In genomic region chr8:105484392-105484791, GRCm38 (mm10) we compare ENCODE assay signal across 8 mouse cellular contexts. TPM values are rescaled to one million over a fixed set of nuclear protein-coding genes. Genes with fewer than 3 reads are reported as not detected.
DNase-seq lines count a peak whose midpoint lies in the region; ATAC-seq and TF ChIP-seq lines count a peak whose summit lies in the region.

No protein-coding gene starts in this region.

- H3K27ac ChIP-seq in testis, adult 2 months (ENCODE audit: control insufficient read depth, insufficient read depth, low read depth, low read length), result no peak overlapping the region
- H3K27ac ChIP-seq in bone marrow, adult 2 months (ENCODE audit: control insufficient read depth, insufficient read depth, low read depth, low read length, poor library complexity), result no peak overlapping the region
- no peak overlapping the region for H3K27ac ChIP-seq in kidney, embryonic 16.5 days (ENCODE audit: low read length)
- peak overlapping the region; percentile 24; the same call in 1 of the 2 replicates for H3K27ac ChIP-seq in stomach, postnatal 0 days (replicated peaks)

- no peak for DNase-seq in testis, postnatal 14 days (ENCODE audit: low spot score)
- DNase-seq in gastrocnemius, postnatal 10 days, result peak; percentile 78
- peak; percentile 72 for DNase-seq in stomach, postnatal 0 days (ENCODE audit: low spot score)
- no peak for DNase-seq in layer of hippocampus, adult 11-12 months (ENCODE audit: low spot score)

- no peaks in the 10 kb centered on the region for H3K9me3 ChIP-seq in kidney, embryonic 16.5 days (ENCODE audit: low read length)
- H3K9me3 ChIP-seq in stomach, postnatal 0 days (ENCODE audit: control insufficient read depth, low read length), result no peaks in the 10 kb centered on the region

- no peak for TF ChIP-seq EP300 in stomach, postnatal 0 days (optimal IDR thresholded peaks at IDR 0.05)

- H3K4me2 ChIP-seq in kidney, embryonic 16.5 days (replicated peaks; ENCODE audit: low read depth, low read length), result no peak overlapping the region
- H3K4me2 ChIP-seq in stomach, postnatal 0 days (replicated peaks; ENCODE audit: low read depth), result no peak overlapping the region

- no peak overlapping the region for H3K9ac ChIP-seq in kidney, embryonic 16.5 days (replicated peaks; ENCODE audit: low read length)
- no peak overlapping the region for H3K9ac ChIP-seq in stomach, postnatal 0 days (ENCODE audit: low read length)

- peak; percentile 47; the same call in 1 of the 2 replicates for TF ChIP-seq CTCF in testis, adult 2 months (IDR thresholded peaks at IDR 0.05; ENCODE audit: control insufficient read depth, insufficient read depth, insufficient replicate concordance, low read depth, low read length)
- peak; percentile 59; the same call in 1 of the 2 replicates for TF ChIP-seq CTCF in bone marrow, adult 2 months (IDR thresholded peaks at IDR 0.05; ENCODE audit: control insufficient read depth, insufficient read depth, low read length)
- TF ChIP-seq CTCF in stomach, postnatal 0 days (IDR thresholded peaks at IDR 0.05; ENCODE audit: low read depth), result peak; percentile 83

- peaks cover 4% of the 10 kb centered on the region for H3K36me3 ChIP-seq in testis, adult 2 months (ENCODE audit: control insufficient read depth, insufficient read depth, low read length)
- H3K36me3 ChIP-seq in kidney, embryonic 16.5 days (ENCODE audit: insufficient read depth, low read length), result peaks cover 12% of the 10 kb centered on the region
- peaks cover 7% of the 10 kb centered on the region; the same call in 1 of the 2 replicates for H3K36me3 ChIP-seq in stomach, postnatal 0 days (ENCODE audit: control insufficient read depth, insufficient read depth, low read length)

- WGBS in bone marrow, adult 2 months, result 84% methylated on average over 2 of the region's 2 CpGs
- 22% methylated on average over 2 of the region's 2 CpGs for WGBS in kidney, embryonic 16.5 days
- 37% methylated on average over 2 of the region's 2 CpGs for WGBS in stomach, postnatal 0 days

- no peak for TF ChIP-seq POLR2A in testis, adult 2 months (IDR thresholded peaks at IDR 0.05; ENCODE audit: control insufficient read depth, low read depth, low read length)
- TF ChIP-seq POLR2A in bone marrow, adult 2 months (IDR thresholded peaks at IDR 0.05; ENCODE audit: borderline replicate concordance, control insufficient read depth, low read depth, low read length), result no peak

- H3K27me3 ChIP-seq in testis, adult 2 months (ENCODE audit: control insufficient read depth, insufficient read depth, low read length), result no peaks in the 10 kb centered on the region
- H3K27me3 ChIP-seq in kidney, embryonic 16.5 days (ENCODE audit: insufficient read depth, low read length), result no peaks in the 10 kb centered on the region
- H3K27me3 ChIP-seq in stomach, postnatal 0 days (ENCODE audit: control insufficient read depth, insufficient read depth, low read length), result no peaks in the 10 kb centered on the region

- no peaks in the 10 kb centered on the region for H3K4me1 ChIP-seq in testis, adult 2 months (ENCODE audit: control insufficient read depth, insufficient read depth, low read length)
- H3K4me1 ChIP-seq in bone marrow, adult 2 months (ENCODE audit: control insufficient read depth, insufficient read depth, low read length), result no peaks in the 10 kb centered on the region
- peaks cover 16% of the 10 kb centered on the region; the same call in 1 of the 2 replicates for H3K4me1 ChIP-seq in kidney, embryonic 16.5 days (ENCODE audit: insufficient read depth, low read length)
- H3K4me1 ChIP-seq in stomach, postnatal 0 days (replicated peaks; ENCODE audit: control insufficient read depth, insufficient read depth), result no peaks in the 10 kb centered on the region

- ATAC-seq in kidney, embryonic 16.5 days (ENCODE audit: low FRiP score, low TSS enrichment), result peak; percentile 80
- ATAC-seq in megakaryocyte, adult 5-6 weeks (ENCODE audit: poor library complexity, severe bottlenecking), result peak; percentile 43; the same call in 1 of the 2 replicates
- peak; percentile 44 for ATAC-seq in stomach, postnatal 0 days (ENCODE audit: low FRiP score, low TSS enrichment)

- no peak overlapping the region for H3K4me3 ChIP-seq in testis, adult 2 months (ENCODE audit: control insufficient read depth, low read depth, low read length)
- H3K4me3 ChIP-seq in bone marrow, adult 2 months (replicated peaks; ENCODE audit: control insufficient read depth, low read depth, low read length), result no peak overlapping the region
- H3K4me3 ChIP-seq in kidney, embryonic 16.5 days (ENCODE audit: low read length), result no peak overlapping the region
- no peak overlapping the region for H3K4me3 ChIP-seq in stomach, postnatal 0 days (ENCODE audit: low read depth, low read length)

RNA-seq across cellular contexts. Expression of gene Zdhhc1, which starts 12.3 kb away (rescaled TPM):
- 45.4 and 50.1 TPM in 2 replicates for polyA plus RNA-seq in testis, adult 2 months (2012; rRNA removed)
- polyA plus RNA-seq in bone marrow, adult 2 months (2011; ENCODE audit: insufficient read depth, insufficient read length, low replicate concordance, missing spikeins), result 7.3 and 10.1 TPM in 2 replicates
- total RNA-seq in gastrocnemius, postnatal 10 days (2021), result 10 to 100 TPM; 10.9 to 15.9 TPM
- polyA plus RNA-seq in kidney, embryonic 16.5 days (2015; fragmentation: Nextera tagmentation; extraction: Ambion mirVana), result 49.6 and 51.1 TPM in 2 replicates
- 0.52 and 1.2 TPM in 2 replicates for total RNA-seq in megakaryocyte, adult 5-6 weeks (2015)
- 0.20 and 0.92 TPM in 2 replicates for total RNA-seq in megakaryocyte, adult 5-6 weeks (2017)
- polyA plus RNA-seq in stomach, postnatal 0 days (2015; fragmentation: Nextera tagmentation; extraction: Ambion mirVana), result 15.6 and 17.2 TPM in 2 replicates

RNA-seq across cellular contexts. Expression of gene Tppp3, which starts 13.1 kb away (rescaled TPM):
- 21.5 and 23.4 TPM in 2 replicates for polyA plus RNA-seq in testis, adult 2 months (2012; rRNA removed)
- polyA plus RNA-seq in bone marrow, adult 2 months (2011; ENCODE audit: insufficient read depth, insufficient read length, low replicate concordance, missing spikeins), result 3.3 and 3.5 TPM in 2 replicates
- 100 to 1,000 TPM; 260 to 285 TPM for total RNA-seq in gastrocnemius, postnatal 10 days (2021)
- 22.2 and 24.8 TPM in 2 replicates for polyA plus RNA-seq in kidney, embryonic 16.5 days (2015; fragmentation: Nextera tagmentation; extraction: Ambion mirVana)
- 2.5 and 2.9 TPM in 2 replicates for total RNA-seq in megakaryocyte, adult 5-6 weeks (2015)
- 6.5 and 13.4 TPM in 2 replicates for total RNA-seq in megakaryocyte, adult 5-6 weeks (2017)
- polyA plus RNA-seq in stomach, postnatal 0 days (2015; fragmentation: Nextera tagmentation; extraction: Ambion mirVana), result 89.9 and 99.8 TPM in 2 replicates

RNA-seq across cellular contexts. Expression of gene Hsd11b2, which starts 34.2 kb away (rescaled TPM):
- polyA plus RNA-seq in testis, adult 2 months (2012; rRNA removed), result 0.19 and 0.41 TPM in 2 replicates
- 0.82 TPM in 1 of 2 replicates, not detected in the other for polyA plus RNA-seq in bone marrow, adult 2 months (2011; ENCODE audit: insufficient read depth, insufficient read length, low replicate concordance, missing spikeins)
- 1 to 10 TPM; 4.4 to 4.5 TPM for total RNA-seq in gastrocnemius, postnatal 10 days (2021)
- polyA plus RNA-seq in kidney, embryonic 16.5 days (2015; fragmentation: Nextera tagmentation; extraction: Ambion mirVana), result 39.3 and 39.9 TPM in 2 replicates
- total RNA-seq in megakaryocyte, adult 5-6 weeks (2015), result not detected in 2 replicates
- not detected in 2 replicates for total RNA-seq in megakaryocyte, adult 5-6 weeks (2017)
- polyA plus RNA-seq in stomach, postnatal 0 days (2015; fragmentation: Nextera tagmentation; extraction: Ambion mirVana), result 2.5 and 2.8 TPM in 2 replicates

Comparison
In these comparisons a context has a peak if more than half of its experiments do, and no peak if none do; other contexts are left out.
1. DNase-seq: peak in gastrocnemius, postnatal 10 days (single experiment) and stomach, postnatal 0 days (single experiment); none in testis, postnatal 14 days (single experiment) and layer of hippocampus, adult 11-12 months (single experiment).
2. RNA of gene Hsd11b2, which starts 34.2 kb away (polyA plus RNA-seq): 39.3 to 39.9 TPM in kidney, embryonic 16.5 days; 2.5 to 2.8 TPM in stomach, postnatal 0 days, 0.82 TPM in bone marrow, adult 2 months and 0.19 to 0.41 TPM in testis, adult 2 months; every median in the first group is over 10 times any median in the second.
3. Peak in every context shown above with its lines, with median percentiles within 50 percentile points of each other: CTCF ChIP-seq and ATAC-seq.